27 mouse cellular contexts compared by ENCODE assay signal in genomic region chr2:23505141-23505540, GRCm38 (mm10).
"Had no signal": no experiment of that assay in that cellular context is flagged by ENCODE, and none has a peak within 500 bp of the region (broad histone marks: within the 10 kb centered on the region; RNA-seq: fewer than 3 reads in every experiment).

No protein-coding gene starts in this region.

- H3K9ac ChIP-seq: embryonic facial prominence, embryonic 12.5 days; embryonic facial prominence, embryonic 13.5 days; embryonic facial prominence, embryonic 15.5 days; forebrain, embryonic 12.5 days; forebrain, embryonic 13.5 days; forebrain, embryonic 15.5 days; forebrain, postnatal 0 days had no signal

- H3K4me1 ChIP-seq: embryonic facial prominence, embryonic 10.5 days; embryonic facial prominence, embryonic 12.5 days; embryonic facial prominence, embryonic 13.5 days; embryonic facial prominence, embryonic 15.5 days; forebrain, embryonic 10.5 days; forebrain, embryonic 12.5 days; forebrain, embryonic 13.5 days; forebrain, embryonic 15.5 days; heart, embryonic 10.5 days had no signal

- H3K27me3 ChIP-seq: embryonic facial prominence, embryonic 12.5 days; embryonic facial prominence, embryonic 13.5 days; embryonic facial prominence, embryonic 15.5 days; forebrain, embryonic 12.5 days; forebrain, embryonic 13.5 days; forebrain, embryonic 15.5 days had no signal

- H3K9me3 ChIP-seq: embryonic facial prominence, embryonic 10.5 days; embryonic facial prominence, embryonic 12.5 days; embryonic facial prominence, embryonic 13.5 days; embryonic facial prominence, embryonic 15.5 days; forebrain, embryonic 10.5 days; forebrain, embryonic 12.5 days; forebrain, embryonic 13.5 days; forebrain, embryonic 15.5 days; heart, embryonic 10.5 days had no signal

- H3K36me3 ChIP-seq: embryonic facial prominence, embryonic 12.5 days; forebrain, embryonic 12.5 days had no signal

- DNase-seq: cerebellum, adult 9-11 months; cerebellum, postnatal 10 days; cerebellum, postnatal 14 days; cerebellum, postnatal 25 days; cerebellum, postnatal 36 days; embryo, embryonic 11 days; forebrain, postnatal 0 days; gastrocnemius, adult 2 months; gastrocnemius, postnatal 10 days; gastrocnemius, postnatal 14 days; gastrocnemius, postnatal 25 days; gastrocnemius, postnatal 36 days; heart, adult 11 months; heart, adult 18-20 months; heart, adult 2 months had no signal

- H3K4me3 ChIP-seq: embryonic facial prominence, embryonic 10.5 days; embryonic facial prominence, embryonic 12.5 days; embryonic facial prominence, embryonic 13.5 days; embryonic facial prominence, embryonic 15.5 days; erythroblast, embryonic 14.5 days; forebrain, embryonic 10.5 days; forebrain, embryonic 12.5 days; forebrain, embryonic 13.5 days; forebrain, embryonic 15.5 days; gastrocnemius, adult 2 months; heart, adult 2 months; heart, embryonic 10.5 days had no signal

- H3K27ac ChIP-seq: embryonic facial prominence, embryonic 10.5 days; embryonic facial prominence, embryonic 12.5 days; embryonic facial prominence, embryonic 13.5 days; embryonic facial prominence, embryonic 15.5 days; forebrain, embryonic 10.5 days; forebrain, embryonic 12.5 days; forebrain, embryonic 13.5 days; forebrain, embryonic 15.5 days; gastrocnemius, adult 2 months; heart, adult 2 months; heart, embryonic 10.5 days had no signal

- ATAC-seq: forebrain, embryonic 13.5 days; forebrain, embryonic 14.5 days; forebrain, embryonic 15.5 days; forebrain, embryonic 16.5 days; forebrain, postnatal 0 days had no signal

- H3K4me2 ChIP-seq: embryonic facial prominence, embryonic 12.5 days; embryonic facial prominence, embryonic 13.5 days; embryonic facial prominence, embryonic 15.5 days; forebrain, embryonic 12.5 days; forebrain, embryonic 13.5 days; forebrain, embryonic 15.5 days had no signal
